Mouse (Mus musculus) right cerebral cortex, adult 18-20 months (tissue): ENCODE data around the gene 4930404N11Rik.
A peak's percentile ranks its signal among the peaks of the same experiment; 100 is the strongest.

Experiments used
- DNase-seq: peaks from one replicate; pipeline ENCODE4 v3.0.0; 2022; ENCODE audit warnings: mixed read lengths

Gene 4930404N11Rik

GRCm38 (mm10) chr10:81401521-81402226 is 36.1 kb upstream of the 4930404N11Rik start:
- peak; percentile 67 for DNase-seq

- no peak for DNase-seq
Measured at GRCm38 (mm10) chr10:81401205-81401520, 35.5 kb upstream of the 4930404N11Rik start.

GRCm38 (mm10) chr10:81400371-81401204 is 35.0 kb upstream of the 4930404N11Rik start:
- no peak for DNase-seq

GRCm38 (mm10) chr10:81399798-81400308 is 34.2 kb upstream of the 4930404N11Rik start:
- no peak for DNase-seq

DNA sequence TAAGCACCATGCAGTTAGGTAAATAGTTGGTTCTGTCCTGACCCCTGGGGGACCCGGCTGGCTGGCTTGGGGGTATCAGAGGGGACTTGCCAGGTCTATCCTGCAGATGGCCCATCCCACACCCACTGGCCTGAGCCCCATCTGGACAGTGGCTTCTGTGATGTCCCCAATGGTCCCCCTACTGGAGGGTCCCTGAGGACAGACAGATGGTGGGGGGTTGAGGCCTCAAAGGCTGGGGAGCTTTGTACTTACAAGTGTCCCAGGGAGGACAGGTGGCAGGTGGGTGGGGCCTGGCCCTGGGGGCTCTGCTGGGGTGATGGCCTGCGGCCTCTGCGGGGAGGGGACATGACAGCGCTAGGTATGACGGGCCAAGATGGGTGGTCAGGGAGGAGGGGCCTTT is 33.7 kb upstream of the 4930404N11Rik start:
- no peak for DNase-seq

DNA sequence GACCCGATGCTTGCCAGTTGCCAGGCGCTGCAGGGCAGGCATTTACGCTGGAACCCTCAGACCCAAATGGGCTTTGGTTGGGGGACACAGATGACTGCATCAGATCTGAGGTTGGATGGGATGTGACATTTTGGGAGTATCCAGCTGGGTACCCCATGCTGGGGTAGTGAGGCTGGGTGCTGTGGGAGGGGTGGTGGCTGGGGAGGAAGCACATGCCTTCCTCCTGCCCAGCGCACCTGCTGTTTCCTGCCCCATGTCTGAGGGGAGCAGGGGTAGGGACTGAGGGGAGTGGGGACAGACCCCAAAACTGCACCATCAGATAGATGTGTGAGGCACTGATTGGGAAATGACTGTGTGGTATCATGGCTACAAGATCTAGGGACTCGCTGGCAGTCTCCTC is 31.1 kb upstream of the 4930404N11Rik start:
- DNase-seq: no peak

DNA sequence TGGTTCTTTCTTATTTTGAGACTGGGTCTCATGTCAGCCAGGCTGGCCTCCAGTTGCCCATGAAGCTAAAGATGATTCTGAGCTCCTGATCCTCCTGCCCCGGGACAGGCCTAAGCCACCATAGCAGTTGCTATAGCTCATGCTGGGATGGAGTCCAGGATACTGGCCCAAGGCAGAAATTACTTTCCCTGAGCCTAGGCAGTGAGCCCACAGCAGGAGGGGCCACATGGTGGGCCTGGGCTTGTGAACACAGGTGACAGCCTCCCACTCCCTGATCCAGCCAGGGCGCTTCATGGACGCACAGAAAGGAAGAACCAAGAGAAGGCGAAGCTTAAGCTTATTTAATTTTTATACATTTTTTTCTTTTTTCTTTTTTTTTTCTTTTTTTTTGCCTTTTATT is 30.2 kb upstream of the 4930404N11Rik start:
- DNase-seq: no peak

- no peak for DNase-seq
Measured at GRCm38 (mm10) chr10:81395127-81395526, 29.5 kb upstream of the 4930404N11Rik start.

GRCm38 (mm10) chr10:81393456-81394063 is 27.9 kb upstream of the 4930404N11Rik start:
- DNase-seq: no peak

DNA sequence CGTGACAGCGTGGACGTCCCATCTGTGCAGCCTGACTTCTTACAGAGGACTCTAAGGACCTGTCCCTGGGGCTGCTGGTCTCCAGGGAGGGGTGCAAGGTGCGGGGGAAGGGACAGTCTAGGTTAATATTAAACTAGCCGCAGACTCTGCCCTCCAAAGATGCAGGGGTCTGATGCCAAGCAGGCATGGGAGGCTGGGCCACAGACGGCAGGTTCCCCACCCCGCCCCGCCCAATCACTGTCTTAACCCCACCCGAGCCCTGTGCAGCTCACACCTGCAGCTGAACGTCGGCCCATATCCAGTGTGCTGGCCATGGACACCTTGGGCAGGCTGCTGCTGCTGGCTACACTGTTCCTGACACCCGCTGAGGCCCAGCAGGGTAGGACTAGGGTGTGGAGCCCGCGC is 27.2 kb upstream of the 4930404N11Rik start, which contains the start of gene Smim24:
Smim24 (plus strand) TSS at position 271 of the 405 bp plus-strand sequence.
- DNase-seq: no peak

DNA sequence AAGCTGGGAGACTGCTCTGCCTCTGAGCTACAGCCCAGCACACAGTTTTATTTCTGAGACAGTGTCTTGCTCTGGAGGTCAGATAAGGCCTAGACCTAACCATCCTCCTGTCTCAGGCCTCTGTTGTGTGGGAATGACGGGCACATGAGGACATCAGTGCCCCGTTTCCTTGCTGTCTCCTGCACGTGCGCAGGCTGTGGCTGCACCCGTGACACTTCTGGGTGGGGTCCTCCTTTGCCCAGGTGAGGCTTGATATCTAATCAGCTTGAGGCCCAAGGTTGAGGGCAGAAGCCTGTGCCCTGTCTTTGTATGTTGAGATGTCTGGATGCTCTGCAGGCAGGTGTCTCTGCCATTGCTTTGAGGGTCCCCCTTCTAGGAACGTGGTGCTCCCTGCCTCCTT is 26.7 kb upstream of the 4930404N11Rik start:
- DNase-seq: no peak

- no peak for DNase-seq
Measured at GRCm38 (mm10) chr10:81390678-81390965, 25.0 kb upstream of the 4930404N11Rik start.

- DNase-seq: no peak
Measured at GRCm38 (mm10) chr10:81389801-81390677, 24.4 kb upstream of the 4930404N11Rik start.

DNA sequence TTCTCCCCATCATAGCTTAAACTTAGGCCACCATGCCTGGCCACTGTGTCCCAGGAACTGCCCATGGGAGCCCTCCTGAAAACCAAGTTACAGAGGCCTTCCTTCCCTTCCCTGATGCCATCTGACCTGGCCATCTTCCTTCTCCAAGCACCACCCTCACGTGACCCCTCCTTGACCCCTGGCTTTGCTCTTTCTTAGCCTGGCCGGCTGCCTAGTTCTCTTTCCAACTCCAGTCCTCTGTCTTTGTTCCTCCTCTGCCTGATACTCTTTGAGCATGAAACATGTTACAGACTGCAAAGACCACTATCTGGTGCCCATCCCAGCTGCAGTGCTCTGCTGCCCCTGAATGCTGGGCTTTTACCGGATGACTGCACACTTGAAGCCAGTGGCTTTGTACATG is 23.8 kb upstream of the 4930404N11Rik start:
- DNase-seq: no peak

DNA sequence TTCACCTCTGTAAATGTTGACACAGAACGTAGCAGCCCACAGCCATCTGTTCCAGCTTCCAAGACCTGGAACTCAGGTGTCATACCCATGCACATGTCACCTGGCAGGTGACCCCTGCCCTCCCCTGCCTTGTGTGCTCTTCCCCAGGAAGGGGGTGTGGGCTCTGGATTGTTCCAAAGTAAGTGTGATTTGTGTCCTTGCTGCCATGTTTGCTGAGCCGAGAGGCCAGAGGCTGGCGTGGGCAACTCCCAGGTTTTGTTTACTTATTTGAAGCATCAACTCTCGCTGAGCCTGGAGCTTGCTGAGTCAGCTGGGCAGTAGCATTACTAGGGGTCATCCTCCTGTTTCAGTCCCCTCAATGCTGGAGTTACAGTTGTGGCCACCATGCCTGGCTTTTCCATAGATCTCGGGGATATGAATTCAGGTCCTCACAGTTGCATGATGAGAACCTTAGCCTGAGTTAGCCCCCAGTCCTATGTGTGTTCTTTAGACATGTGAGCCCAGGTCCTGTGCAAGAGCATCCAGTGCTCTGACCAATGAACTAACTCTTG is 23.0 kb upstream of the 4930404N11Rik start, which contains the start of gene Gm48552:
Gm48552 (plus strand) TSS at position 501 of the 551 bp plus-strand sequence.
- no peak for DNase-seq

- no peak for DNase-seq
Measured at GRCm38 (mm10) chr10:81387716-81388115, 22.1 kb upstream of the 4930404N11Rik start.

DNA sequence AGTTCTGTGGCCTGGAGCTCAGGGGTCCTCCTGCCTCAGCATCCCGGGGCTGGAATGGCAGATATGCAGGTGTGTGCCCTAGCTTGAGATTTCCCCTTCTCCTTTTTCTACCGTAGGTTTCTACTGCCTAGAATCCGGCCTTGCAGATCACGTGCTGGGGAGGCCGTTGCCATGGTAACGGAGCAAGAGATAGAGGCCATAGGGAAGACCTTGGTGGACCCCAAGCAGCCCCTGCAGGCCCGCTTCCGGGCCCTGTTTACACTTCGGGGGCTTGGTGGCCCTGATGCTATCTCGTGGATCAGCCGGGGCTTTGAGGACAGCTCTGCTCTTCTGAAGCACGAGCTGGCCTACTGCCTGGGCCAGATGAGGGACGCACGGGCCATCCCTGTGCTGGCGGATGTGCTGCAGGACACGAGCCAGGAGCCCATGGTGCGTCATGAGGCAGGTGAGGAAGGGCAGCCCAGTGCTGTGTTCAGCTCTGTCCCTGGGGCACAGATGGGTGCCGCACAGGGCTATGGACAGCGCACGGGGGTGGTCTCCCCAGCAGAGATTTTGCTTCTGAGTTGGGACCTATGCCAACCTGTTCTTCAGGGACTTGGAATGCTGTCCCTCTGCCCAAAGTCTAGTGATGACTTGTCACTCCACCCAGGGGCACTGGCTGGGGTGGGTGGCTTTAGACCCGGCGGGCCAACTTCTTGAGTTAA is 20.1 kb upstream of the 4930404N11Rik start:
- no peak for DNase-seq

- DNase-seq: no peak
Measured at GRCm38 (mm10) chr10:81384605-81384982, 19.0 kb upstream of the 4930404N11Rik start.

GRCm38 (mm10) chr10:81383802-81384604 is 18.4 kb upstream of the 4930404N11Rik start, which contains the start of the genes Dohh and Gm48551:
Gene Dohh (plus strand): TSS chr10:81384428.
Gene Gm48551 (plus strand): TSS chr10:81384466.
- DNase-seq: peak; percentile 98

GRCm38 (mm10) chr10:81382039-81382438 is 16.4 kb upstream of the 4930404N11Rik start:
- no peak for DNase-seq
